Mouse (Mus musculus): ENCODE measurements around the gene Zmiz1.

The Zmiz1 gene
- long read RNA-seq, experiment 1, partial matches to known transcripts: 13 of 22 reads
- long read RNA-seq, experiment 1, other reads (novel, unspliced or antisense): 9 of 22 reads
- long read RNA-seq, experiment 2, full-length matches to known transcripts: 2 of 42 reads
- long read RNA-seq, experiment 2, partial matches to known transcripts: 14 of 42 reads
- long read RNA-seq, experiment 2, other reads (novel, unspliced or antisense): 26 of 42 reads

DNA sequence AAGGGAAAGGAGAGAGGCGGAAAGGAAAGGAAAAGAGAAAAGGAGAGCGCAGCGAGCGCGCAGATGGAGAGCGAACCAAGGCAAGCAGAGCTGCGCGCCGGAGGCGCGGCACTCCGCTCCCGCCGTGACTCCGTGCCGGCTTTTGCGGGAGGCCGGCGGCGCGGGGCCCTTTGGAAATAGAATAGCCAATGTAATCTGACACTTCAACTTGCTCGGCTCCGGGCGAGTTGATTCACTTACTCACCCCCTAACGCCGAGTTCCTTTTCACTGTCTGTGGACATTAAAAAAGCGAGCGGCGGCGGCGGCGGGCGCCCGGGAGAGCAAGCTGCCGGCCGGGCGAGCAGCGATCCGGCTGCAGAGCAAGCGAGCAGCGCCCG lies at the start of gene Zmiz1:
Zmiz1 (plus strand) TSS at position 170 of the 378 bp plus-strand sequence.
- intact Hi-C loops (cut with DNase I): loop anchor here (2.0 to 10.0 kb wide), 9 partner anchors 62 to 954 kb away; partner anchors contain the start of gene Ppif

- intact Hi-C loops (cut with DNase I): no loop called here
Observed at GRCm38 (mm10) chr14:25411848-25412527, 47.0 kb upstream of the Zmiz1 start.

DNA sequence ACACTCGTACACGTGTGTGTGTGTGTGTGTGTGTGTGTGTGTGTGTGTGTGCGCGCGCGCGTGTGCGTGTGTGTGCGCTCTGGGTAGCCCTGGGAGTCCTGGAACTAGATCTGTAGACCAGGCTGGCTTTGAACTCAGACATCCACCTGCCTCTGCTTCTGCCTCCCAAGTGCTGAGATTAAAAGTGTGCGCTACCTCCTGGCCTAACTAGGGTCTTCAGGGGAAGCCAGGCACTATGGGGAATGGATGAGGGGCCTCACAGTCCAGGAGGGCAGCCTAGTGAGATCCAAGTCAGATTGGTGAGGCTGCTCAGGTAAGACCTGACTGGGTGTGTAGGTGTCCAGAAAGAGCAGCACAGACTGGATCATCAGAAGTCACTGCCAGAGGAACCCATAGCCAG lies 46.2 kb upstream of the Zmiz1 start:
- intact Hi-C loops (cut with DNase I): no loop called here

DNA sequence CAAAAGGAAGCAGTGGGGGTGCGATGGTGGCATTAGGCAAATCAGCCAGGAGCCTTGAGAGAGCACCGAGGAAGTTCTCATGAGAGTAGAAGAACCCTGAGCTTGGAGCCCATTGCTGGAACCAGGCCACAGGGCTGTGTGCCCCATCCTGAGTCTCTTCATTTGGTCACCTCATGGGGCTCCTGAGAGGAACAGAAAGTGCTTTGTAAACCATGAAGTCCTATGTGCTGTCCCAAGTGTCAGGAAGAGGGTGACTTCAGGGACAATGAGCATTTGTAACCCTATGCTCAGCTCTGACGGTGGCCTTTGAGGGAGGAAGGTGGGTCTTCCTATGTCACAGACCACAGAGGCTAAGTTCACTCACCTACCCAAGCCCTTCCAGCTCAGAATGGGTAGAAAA lies 45.5 kb upstream of the Zmiz1 start:
- intact Hi-C loops (cut with DNase I): no loop called here

DNA sequence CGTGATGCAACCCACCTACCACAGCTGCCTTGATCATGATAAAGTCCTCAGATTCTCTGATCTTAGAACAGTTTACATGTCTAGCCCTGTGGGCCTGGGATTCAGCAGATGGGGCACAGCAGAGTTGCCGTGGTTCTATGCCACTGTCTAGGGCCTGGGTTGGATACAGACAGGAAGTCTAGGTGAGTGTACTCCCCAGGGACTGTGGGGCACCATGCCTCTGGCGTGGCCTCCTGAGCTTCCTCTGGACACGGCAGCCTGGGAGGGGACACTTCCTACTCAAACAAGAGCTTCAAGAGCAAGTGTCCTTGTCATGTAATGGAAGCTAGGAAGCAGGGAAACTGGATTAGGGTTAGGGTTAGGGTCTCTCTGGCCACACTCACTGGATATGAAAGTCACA lies 44.9 kb upstream of the Zmiz1 start:
- intact Hi-C loops (cut with DNase I): no loop called here

DNA sequence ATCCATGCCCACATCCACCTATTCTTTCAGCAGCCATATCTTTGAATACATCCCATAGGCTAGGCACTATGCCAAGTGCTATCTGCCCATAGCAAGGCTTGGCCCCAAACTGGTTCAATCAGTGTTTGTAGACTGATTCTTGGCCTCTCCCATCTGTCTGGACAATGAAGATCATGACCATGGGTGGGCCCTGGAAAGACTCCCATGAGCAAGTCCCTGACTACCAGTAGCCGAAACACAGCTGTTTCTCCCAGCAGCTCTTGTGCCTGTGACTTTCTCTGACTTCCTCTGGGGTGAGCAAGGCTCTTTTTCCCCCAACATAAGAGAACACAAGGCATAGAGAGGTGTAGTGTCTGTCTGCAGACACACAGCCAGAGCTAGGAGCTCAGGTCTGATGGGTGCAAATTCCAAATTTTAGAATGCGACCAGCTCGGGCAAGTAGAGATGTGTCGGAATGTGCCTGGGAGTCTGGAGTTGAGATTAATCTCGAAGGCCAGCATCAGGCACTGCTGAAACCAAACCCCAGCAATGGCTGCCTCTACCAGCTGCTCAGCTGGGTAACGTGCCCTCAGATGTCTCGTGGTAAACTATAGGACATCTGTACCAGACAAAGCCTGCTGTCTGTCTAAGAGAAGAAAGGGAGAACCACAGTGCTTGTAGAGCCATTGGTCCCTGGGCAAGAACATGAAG lies 38.8 kb upstream of the Zmiz1 start:
- intact Hi-C loops (cut with DNase I): no loop called here

- intact Hi-C loops (cut with DNase I): no loop called here
Observed at GRCm38 (mm10) chr14:25420987-25421386, 38.0 kb upstream of the Zmiz1 start.

GRCm38 (mm10) chr14:25421596-25422001 lies 37.4 kb upstream of the Zmiz1 start:
- intact Hi-C loops (cut with DNase I): no loop called here

GRCm38 (mm10) chr14:25422946-25423345 lies 36.0 kb upstream of the Zmiz1 start:
- intact Hi-C loops (cut with DNase I): no loop called here

GRCm38 (mm10) chr14:25423721-25424443 lies 35.1 kb upstream of the Zmiz1 start:
- intact Hi-C loops (cut with DNase I): no loop called here

GRCm38 (mm10) chr14:25438255-25438654 lies 20.7 kb upstream of the Zmiz1 start:
- intact Hi-C loops (cut with DNase I): no loop called here

- intact Hi-C loops (cut with DNase I): no loop called here
Observed at GRCm38 (mm10) chr14:25440116-25440515, 18.9 kb upstream of the Zmiz1 start.

DNA sequence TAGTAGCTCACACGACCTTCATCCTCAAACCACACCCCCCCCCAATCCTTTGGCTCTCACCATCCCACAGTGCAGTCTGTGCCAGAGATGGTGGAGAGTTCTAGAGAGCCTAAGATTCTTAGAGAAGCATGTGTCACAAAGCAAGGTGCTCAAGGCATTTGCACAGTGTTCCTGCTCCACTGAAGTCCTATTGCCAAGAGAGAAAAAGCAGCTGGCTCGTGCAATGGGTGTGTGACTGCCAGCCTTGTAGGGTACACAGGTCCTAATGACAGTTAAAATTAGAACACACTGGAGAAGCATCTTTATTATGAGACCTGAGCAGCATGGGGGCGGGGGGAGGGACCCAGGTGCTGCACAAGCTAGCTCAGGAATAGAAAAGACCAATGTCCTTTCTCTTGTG lies 18.2 kb upstream of the Zmiz1 start:
- intact Hi-C loops (cut with DNase I): no loop called here

GRCm38 (mm10) chr14:25441469-25441868 lies 17.5 kb upstream of the Zmiz1 start:
- intact Hi-C loops (cut with DNase I): no loop called here

DNA sequence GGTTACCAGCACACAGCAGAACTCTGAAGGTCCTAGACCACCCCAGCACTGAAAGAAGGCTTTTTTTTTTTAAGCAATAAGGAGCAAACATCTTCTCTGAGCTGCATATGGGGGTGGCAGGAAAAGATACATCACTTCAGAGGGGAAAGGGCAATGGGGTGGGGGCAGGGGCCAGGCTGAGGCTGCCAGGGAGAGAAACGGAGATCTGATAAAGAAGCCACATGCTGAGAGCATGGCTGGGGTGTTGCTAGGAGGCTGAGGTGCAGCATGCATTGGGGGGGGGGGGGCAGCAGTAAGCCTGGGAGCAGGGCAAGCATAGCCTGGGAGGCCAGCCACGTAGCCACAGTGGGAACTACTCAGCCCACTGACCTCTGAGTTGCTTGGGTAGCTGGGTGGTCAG lies 16.3 kb upstream of the Zmiz1 start:
- intact Hi-C loops (cut with DNase I): no loop called here

DNA sequence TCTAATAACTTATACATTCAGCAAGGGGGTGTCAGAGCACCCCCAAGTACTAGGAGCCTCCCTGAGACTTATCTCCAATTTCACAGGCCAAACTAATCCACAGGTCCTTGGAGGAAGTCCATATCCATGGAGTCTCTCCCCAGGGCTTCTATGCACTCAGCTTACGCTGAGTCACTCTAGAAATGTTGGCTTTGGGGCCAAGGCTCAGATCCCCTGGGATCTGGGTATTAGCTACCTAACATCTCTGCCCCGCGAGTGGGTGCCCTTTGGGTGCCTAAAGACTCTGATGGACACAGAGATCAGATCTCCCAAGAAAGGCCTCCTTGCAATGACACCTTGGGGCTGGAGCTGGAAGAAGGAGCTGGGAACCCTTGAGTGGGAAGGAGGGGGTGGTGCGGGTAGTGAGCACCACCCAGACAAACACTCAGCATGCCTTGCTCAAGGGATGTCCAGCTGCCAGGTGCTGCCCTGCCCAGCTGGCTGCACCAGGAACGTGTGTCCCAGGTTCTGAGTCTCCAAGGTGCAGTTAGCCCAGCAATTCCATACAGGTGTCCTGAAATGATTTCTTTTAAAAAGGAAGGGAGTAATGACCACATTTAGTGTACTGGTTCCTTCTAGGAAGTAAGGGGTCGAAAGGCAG lies 11.7 kb upstream of the Zmiz1 start:
- intact Hi-C loops (cut with DNase I): no loop called here

- intact Hi-C loops (cut with DNase I): no loop called here
Observed at GRCm38 (mm10) chr14:25448471-25448870, 10.5 kb upstream of the Zmiz1 start.

- intact Hi-C loops (cut with DNase I): loop anchor here (5.0 to 10.0 kb wide), 3 partner anchors 69 to 946 kb away; partner anchors contain the start of gene Ppif
Observed at GRCm38 (mm10) chr14:25451099-25451667, 7.8 kb upstream of the Zmiz1 start.

- intact Hi-C loops (cut with DNase I): loop anchor here (5.0 to 10.0 kb wide), 3 partner anchors 70 to 947 kb away; partner anchors contain the start of gene Ppif
Observed at GRCm38 (mm10) chr14:25451699-25452632, 7.0 kb upstream of the Zmiz1 start.

DNA sequence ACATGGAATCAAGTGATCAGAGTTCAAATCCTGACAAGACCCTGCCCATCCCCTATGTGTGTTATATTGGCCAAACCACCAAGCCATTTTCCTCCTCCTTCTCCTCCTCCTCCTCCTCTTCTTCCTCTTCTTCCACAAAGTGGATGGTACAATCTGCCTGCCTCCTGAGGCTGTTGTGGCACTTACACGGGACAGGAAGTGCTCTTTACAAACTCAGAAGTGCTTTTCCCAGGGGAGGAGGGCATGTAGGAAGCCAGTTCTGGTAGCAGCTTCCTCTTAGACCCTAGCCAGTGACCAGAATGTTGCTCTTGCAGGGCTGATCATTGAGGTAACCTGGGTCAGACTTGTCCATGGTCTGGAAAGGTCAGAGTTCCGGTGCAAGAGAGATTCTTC lies 6.4 kb upstream of the Zmiz1 start:
- intact Hi-C loops (cut with DNase I): loop anchor here (5.0 to 10.0 kb wide), 3 partner anchors 70 to 948 kb away; partner anchors contain the start of gene Ppif

Data from adrenal gland (tissue).